Mouse (Mus musculus): ENCODE measurements around the gene Atpaf1.
A peak's percentile ranks its signal among the peaks of the same experiment; 100 is the strongest.

The Atpaf1 gene

GRCm38 (mm10) chr4:115784769-115785510 is at the start of gene Atpaf1:
Gene Atpaf1, plus strand, starts transcription at chr4:115784812.
- DNase-seq = peak; percentile 70 to 84

- DNase-seq = no peak
Measured at GRCm38 (mm10) chr4:115734867-115735266, 49.7 kb upstream of the Atpaf1 start.

GRCm38 (mm10) chr4:115737551-115738041 is 47.0 kb upstream of the Atpaf1 start, which contains the start of gene Efcab14:
Gene Efcab14, plus strand, starts transcription at chr4:115737744.
- DNase-seq = peak; percentile 98 to 99

DNA sequence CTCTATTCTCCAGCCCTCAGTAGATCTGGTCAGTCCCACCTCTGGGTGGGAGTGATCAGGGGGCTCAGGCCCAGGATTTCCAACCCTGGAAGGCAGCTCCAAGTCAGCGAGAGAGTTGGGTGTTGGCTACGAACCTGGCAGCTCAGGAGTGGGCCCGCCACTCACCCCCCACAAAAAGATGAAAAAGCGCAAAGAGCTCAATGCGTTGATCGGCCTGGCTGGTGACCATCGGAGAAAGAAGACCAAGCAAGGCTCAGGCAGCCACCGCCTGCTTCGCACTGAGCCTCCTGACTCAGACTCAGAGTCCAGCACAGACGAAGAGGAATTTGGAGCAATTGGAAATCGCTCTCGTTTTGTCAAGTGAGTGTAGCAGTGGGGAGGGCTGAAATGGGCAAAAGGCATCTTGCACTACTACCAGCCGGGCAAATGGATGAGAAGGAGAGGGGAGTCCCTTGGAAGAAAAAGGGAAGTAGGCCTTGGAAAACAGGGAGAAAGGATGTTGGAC is 46.1 kb upstream of the Atpaf1 start:
- peak in 1 of 2 experiments; percentile 46 for DNase-seq

- DNase-seq = no peak
Measured at GRCm38 (mm10) chr4:115742658-115743057, 42.0 kb upstream of the Atpaf1 start.

- DNase-seq = no peak
Measured at GRCm38 (mm10) chr4:115743096-115743495, 41.5 kb upstream of the Atpaf1 start.

- DNase-seq = no peak
Measured at GRCm38 (mm10) chr4:115748181-115748580, 36.4 kb upstream of the Atpaf1 start.

- no peak for DNase-seq
Measured at GRCm38 (mm10) chr4:115749336-115749735, 35.3 kb upstream of the Atpaf1 start.

GRCm38 (mm10) chr4:115754101-115754500 is 30.5 kb upstream of the Atpaf1 start:
- no peak for DNase-seq

DNA sequence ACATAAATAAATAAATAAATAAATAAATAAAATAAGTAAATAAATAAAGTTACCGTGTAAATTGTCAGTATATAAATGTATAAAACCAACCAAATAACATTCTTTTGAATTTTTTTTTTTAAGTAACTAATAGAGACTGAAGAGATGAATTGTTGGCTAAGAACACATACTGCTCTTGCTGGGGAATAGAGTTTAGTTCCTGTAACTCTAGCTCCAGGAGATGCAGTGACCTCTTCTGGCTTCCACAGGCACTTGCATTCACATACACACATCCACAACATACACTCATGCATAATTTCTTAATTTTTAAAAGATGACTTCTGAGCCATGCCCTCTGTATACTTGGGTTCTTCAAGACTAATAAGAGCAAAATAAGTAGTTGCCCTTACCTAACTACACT is 29.8 kb upstream of the Atpaf1 start:
- DNase-seq = no peak

- peak; percentile 62 to 70 for DNase-seq
Measured at GRCm38 (mm10) chr4:115761206-115761605, 23.4 kb upstream of the Atpaf1 start.

DNA sequence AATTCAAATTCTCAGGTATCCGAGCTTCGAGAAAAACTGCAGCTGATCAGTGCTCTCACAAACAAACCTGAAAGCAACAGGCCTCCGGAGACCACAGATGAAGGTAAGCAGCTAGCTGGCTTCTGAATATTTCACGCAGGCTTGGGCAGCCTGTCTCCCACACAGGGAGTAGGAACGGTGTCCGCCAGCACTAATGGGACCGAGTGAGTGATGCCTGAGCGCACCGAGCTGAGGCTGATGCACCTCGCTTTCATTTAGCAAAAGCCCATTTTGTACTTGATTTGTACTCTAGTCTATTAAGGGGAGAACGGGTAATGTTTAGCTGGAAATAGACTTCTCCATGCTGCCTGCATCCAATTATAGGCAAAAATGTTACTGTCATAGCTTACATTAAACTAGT is 20.0 kb upstream of the Atpaf1 start:
- no peak for DNase-seq

GRCm38 (mm10) chr4:115767647-115768467 is 16.8 kb upstream of the Atpaf1 start:
- no peak for DNase-seq

DNA sequence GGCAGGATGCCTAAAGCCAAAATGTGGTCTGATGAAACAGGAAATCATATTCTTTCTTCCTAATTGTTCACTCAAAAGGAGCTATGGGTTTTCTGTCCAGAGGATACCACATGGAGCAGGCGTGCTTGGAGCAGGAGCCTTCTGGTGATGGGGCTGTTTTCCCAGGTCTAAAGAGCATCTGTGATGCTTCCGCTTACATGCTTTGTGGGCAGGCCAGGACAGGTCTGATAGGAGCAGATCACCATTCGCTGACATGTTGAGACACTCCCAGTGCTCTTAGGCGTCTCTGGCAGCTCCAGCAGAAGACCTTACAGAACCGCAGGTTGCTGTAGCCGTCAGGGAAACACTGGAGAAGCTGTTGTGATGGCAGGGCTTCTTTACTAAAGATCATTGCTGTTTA is 9.6 kb upstream of the Atpaf1 start:
- DNase-seq = no peak

- no peak for DNase-seq
Measured at GRCm38 (mm10) chr4:115777627-115778026, 7.0 kb upstream of the Atpaf1 start.

GRCm38 (mm10) chr4:115780269-115780668 is 4.3 kb upstream of the Atpaf1 start:
- DNase-seq = no peak

DNA sequence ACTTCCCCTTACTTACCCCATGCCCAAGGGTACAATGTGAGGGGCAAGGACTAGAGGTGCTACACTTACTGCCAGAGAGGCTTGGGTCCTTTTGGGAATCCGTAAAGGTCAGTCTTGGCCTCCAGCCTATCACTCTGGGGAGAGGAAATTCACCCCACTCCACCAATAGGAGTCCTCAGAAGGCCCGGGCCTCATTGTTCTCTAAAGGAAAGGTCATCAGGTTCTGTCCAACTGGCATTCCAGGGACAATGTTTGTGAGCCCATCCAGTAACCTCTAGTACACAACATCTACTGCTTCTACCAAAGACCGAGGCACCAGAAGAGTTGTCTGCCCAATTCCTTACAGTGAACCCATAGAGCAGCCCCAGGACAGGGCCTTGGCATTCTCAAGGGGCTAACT is 3.7 kb upstream of the Atpaf1 start, which contains the start of gene Tex38:
TSS of gene Tex38 (minus strand) at position 101 of the 400 bp plus-strand sequence.
- DNase-seq = no peak

DNA sequence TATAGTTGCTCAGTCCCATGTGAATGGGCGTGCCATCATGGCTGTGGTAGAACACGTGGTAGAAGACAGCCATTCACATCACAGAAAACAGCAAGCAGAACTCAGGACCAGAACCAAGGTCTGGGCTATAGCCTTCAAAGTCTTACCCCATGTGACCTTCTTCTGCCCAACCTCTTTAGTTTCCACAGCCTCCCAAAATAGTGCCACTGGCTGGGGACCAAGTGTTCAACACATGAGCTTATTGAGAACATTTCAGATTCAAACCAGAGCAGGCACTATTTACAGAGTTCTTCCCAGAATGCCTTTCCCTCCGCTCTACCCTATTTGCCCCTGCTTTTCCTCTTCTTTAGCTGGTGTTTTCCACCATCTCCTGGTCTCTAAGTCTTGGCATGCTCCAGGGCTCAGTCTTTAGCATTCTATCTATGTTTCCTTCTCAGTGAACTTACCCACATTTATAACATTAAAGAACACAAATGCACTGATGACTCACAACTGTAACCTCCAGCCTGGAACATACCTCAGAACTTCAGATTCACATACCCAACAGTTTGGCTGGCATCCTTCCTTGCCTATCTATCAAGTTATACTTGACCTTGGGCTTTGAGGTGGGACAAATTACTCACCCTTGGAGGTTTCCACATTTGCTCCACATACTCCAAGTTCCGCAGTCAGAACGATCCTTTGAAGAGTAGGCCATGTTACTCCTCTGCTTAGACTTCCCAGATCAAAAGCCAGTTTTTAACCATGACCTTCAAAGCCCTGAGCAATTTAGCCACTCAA is 2.4 kb upstream of the Atpaf1 start:
- no peak for DNase-seq

DNA sequence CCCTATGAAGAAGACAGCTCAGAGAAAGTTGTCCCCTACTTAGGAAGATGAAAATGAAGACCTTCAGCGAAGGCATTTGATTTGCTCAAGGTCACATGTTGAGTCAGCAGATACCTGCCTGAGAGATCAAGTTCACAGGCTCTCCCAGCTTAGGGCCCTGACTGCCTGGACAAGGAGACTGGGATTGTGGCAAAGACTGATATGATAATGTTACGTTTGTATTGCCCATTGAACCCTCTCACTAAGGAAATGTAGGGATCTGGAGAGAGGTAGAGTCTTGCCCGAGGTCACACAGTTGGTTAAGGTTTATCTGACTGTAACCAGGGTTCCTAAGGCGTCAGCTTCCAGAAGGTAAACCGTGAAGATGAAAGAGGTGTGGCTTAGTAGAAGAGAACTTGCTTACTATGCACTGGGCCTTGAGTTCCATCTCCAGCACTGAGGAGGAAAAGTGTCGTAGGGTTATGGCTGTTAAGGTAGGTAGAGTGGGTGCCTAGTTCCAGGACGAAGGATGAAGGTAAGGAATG is 961 bp downstream of the Atpaf1 start:
- DNase-seq = peak in 1 of 2 experiments; percentile 11

GRCm38 (mm10) chr4:115790864-115791263 is 6.3 kb downstream of the Atpaf1 start:
- DNase-seq = no peak

DNA sequence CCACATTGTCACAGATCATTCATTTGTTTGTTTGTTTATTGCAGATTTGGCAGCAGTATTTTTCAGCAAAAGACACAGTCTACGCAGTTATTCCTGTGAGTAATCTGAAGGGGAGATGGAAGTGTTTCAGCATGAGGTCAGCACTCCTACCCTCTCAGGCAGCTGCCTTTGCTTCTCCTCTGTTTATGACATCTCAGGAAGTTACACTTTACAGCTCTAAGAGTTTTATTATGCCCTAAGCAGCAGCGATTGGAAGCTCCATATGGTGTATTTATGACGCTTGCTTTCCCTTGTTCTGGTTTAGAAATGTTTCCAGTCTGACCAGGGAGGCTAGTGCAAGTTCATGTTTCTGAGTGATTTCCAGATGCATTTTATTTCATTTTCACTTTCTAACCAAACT is 10.7 kb downstream of the Atpaf1 start:
- DNase-seq = no peak

DNA sequence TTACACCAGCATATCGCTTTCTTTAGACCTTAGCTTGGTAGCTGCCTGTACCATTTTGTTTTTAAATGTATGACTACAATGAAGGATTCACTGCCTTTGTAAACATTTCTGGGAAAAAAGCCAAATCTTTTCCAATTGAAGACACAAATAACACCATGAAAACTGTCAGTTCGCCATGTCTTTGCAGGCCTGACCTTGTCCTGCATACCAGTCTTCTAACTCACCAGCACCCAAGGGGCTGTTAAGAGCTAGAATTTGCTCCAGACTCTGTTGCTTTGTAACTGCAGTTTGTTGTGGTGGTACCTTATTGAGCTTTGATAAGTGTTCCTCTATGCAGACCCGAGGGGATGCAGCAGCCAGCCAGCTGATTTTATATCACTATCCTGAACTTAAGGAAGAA is 15.4 kb downstream of the Atpaf1 start:
- no peak for DNase-seq

Data from kidney, postnatal 25 days (tissue).